Comparison of ENCODE assay signal across 13 mouse cellular contexts in the genomic region with DNA sequence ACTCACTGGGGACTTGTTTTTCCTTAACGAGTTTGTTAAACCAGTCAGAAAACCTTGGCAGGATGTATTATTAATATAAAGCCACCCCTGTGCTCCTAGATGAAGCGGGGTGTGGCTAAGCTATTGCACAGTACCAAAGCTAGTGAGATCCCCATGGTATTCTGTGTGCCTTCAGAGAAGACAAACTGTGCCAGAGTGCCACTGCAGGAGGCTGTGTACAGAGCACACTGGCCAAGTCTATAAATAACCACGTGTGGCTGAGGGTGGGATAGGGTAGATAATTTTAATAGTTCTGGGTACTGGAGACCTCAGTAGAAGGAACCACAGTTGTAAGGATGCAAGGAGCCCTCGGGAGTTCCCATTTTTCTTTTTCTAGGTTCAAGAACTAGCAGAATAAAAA. TPM values are rescaled to one million over a fixed set of nuclear protein-coding genes. Genes with fewer than 3 reads are reported as not detected.
DNase-seq lines count a peak whose midpoint lies in the region; TF ChIP-seq lines count a peak whose summit lies in the region.
"Had no signal": no experiment of that assay in that cellular context is flagged by ENCODE, and none has a peak within 500 bp of the region (broad histone marks: within the 10 kb centered on the region; RNA-seq: fewer than 3 reads in every experiment).

No protein-coding gene starts in this region.

- intact Hi-C loops in heart, postnatal 10 days (cut with DNase I) = no loop called here

- H3K4me3 ChIP-seq in layer of hippocampus, adult 2 months = no peak overlapping the region
- H3K4me3 ChIP-seq: left cerebral cortex, adult 2 months; stomach, embryonic 15.5 days had no signal

- no peak for TF ChIP-seq CTCF in layer of hippocampus, adult 2 months (conservative IDR thresholded peaks at IDR 0.05)

- 0 out of 2 replicates have a peak overlapping the region, but pooled peaks have one; percentile 36 for H3K27ac ChIP-seq in layer of hippocampus, adult 2 months
- H3K27ac ChIP-seq: left cerebral cortex, adult 2 months; stomach, embryonic 15.5 days had no signal

- peak; percentile 16 to 46 for DNase-seq in cerebellum, postnatal 14 days
- no peak for DNase-seq in cerebellum, adult 9-10 months
- no peak for DNase-seq in layer of hippocampus, adult 2 months (ENCODE audit: low spot score in 2 of 2)
- no peak for DNase-seq in layer of hippocampus, adult 8-10 months (ENCODE audit: low spot score in 2 of 2)
- DNase-seq in MEL-GATA-1-ER (ENCODE audit: extremely low read depth, low read depth) = peak; percentile 61
- DNase-seq in heart, postnatal 10 days = peak; percentile 45 to 53
- no peak for DNase-seq in retina, embryonic 14.5 days (ENCODE audit: low spot score)
- no peak for DNase-seq in natural killer cell, adult 2 months (ENCODE audit: low spot score in 2 of 2)
- DNase-seq: kidney, postnatal 10 days; lung, embryonic 14.5 days; thymus, postnatal 4 days had no signal

RNA-seq across cellular contexts. Expression of gene Prpf4b, which starts 54.7 kb away (rescaled TPM):
- 10 to 100 TPM; 88.8 to 98.4 TPM for total RNA-seq in layer of hippocampus, adult 2 months (2021)
- total RNA-seq in layer of hippocampus, adult 8-10 months (2022) = 100 to 1,000 TPM in 1 of 4 experiments, 10 to 100 TPM in 3; 79.9 to 103 (median 87.0) TPM
- total RNA-seq in heart, postnatal 10 days (2021) = 10 to 100 TPM; 43.9 to 47.6 TPM

Comparison
In these comparisons a context has a peak if more than half of its experiments do, and no peak if none do; other contexts are left out.
1. DNase-seq: peak in cerebellum, postnatal 14 days (2 of 2), MEL-GATA-1-ER (single experiment) and heart, postnatal 10 days (2 of 2); none in cerebellum, adult 9-10 months (single experiment), layer of hippocampus, adult 2 months (0 of 2), layer of hippocampus, adult 8-10 months (0 of 2), retina, embryonic 14.5 days (single experiment) and natural killer cell, adult 2 months (0 of 2).